ENCODE assay signal across 23 mouse cellular contexts in the genomic region with DNA sequence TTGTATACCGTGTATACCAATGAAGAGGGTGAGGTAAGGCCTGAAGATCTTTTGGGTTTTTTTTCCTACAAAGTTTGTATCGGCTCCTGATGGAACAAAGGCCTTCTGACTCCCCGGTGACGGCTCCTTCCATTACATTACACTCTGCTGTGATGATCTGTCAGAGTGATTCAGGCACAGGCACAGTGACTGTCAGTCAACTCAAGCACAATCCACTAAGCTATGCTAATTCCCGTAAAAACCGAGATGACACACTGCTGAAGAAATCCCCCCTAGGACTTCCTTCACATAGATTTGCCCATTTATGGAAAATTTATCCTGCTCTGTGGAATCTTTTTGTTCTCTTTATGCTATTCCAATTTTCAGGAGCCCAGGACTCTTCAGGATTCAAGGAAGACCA.
A peak's percentile ranks its signal among the peaks of the same experiment; 100 is the strongest.
DNase-seq lines count a peak whose midpoint lies in the region; ATAC-seq lines count a peak whose summit lies in the region.
"Had no signal": no experiment of that assay in that cellular context is flagged by ENCODE, and none has a peak within 500 bp of the region (broad histone marks: within the 10 kb centered on the region; RNA-seq: fewer than 3 reads in every experiment).

No protein-coding gene starts in this region.

- no peak for DNase-seq in hindbrain, embryonic 11.5 days (ENCODE audit: low spot score)
- no peak for DNase-seq in hindbrain, embryonic 14.5 days (ENCODE audit: low spot score)
- peak; percentile 30 for DNase-seq in retina, postnatal 1 day
- DNase-seq in cerebellum, adult 18-20 months = no peak
- no peak for DNase-seq in cerebellum, postnatal 10 days
- DNase-seq: adrenal gland, adult 2 months; B cell, adult 2 months; cerebellum, adult 9-11 months; kidney, adult 8-10 months; kidney, postnatal 14 days; left cerebral cortex, postnatal 4 days; liver; liver, postnatal 0 days; lung, postnatal 10 days; right cerebral cortex, postnatal 25 days; thymus, adult 18-20 months; thymus, postnatal 4 days had no signal

- no peaks in the 10 kb centered on the region for H3K9me3 ChIP-seq in hindbrain, embryonic 11.5 days (ENCODE audit: control insufficient read depth, low read length)
- H3K9me3 ChIP-seq in hindbrain, embryonic 13.5 days = no peaks in the 10 kb centered on the region
- no peaks in the 10 kb centered on the region for H3K9me3 ChIP-seq in forebrain, embryonic 12.5 days
- H3K9me3 ChIP-seq in hindbrain, embryonic 14.5 days (ENCODE audit: control insufficient read depth, low read length) = no peaks in the 10 kb centered on the region
- H3K9me3 ChIP-seq: embryonic facial prominence, embryonic 15.5 days; neural tube, embryonic 13.5 days; stomach, embryonic 15.5 days had no signal

- ATAC-seq in hindbrain, embryonic 11.5 days (ENCODE audit: low FRiP score) = peak; percentile 61; the same call in 1 of the 2 replicates
- ATAC-seq in hindbrain, embryonic 13.5 days (ENCODE audit: low FRiP score) = no peak
- ATAC-seq in forebrain, embryonic 12.5 days (ENCODE audit: low FRiP score) = peak; percentile 67
- ATAC-seq in hindbrain, embryonic 14.5 days (ENCODE audit: low FRiP score) = peak; percentile 62; the same call in 1 of the 2 replicates
- ATAC-seq: liver, postnatal 0 days had no signal

- no peak overlapping the region for H3K4me3 ChIP-seq in hindbrain, embryonic 11.5 days (ENCODE audit: low read depth, low read length)
- H3K4me3 ChIP-seq in hindbrain, embryonic 13.5 days = no peak overlapping the region
- H3K4me3 ChIP-seq in forebrain, embryonic 12.5 days (replicated peaks) = no peak overlapping the region
- H3K4me3 ChIP-seq in hindbrain, embryonic 14.5 days (replicated peaks; ENCODE audit: low read length) = no peak overlapping the region
- H3K4me3 ChIP-seq: embryonic facial prominence, embryonic 15.5 days; heart, embryonic 13.5 days; neural tube, embryonic 13.5 days; stomach, embryonic 15.5 days had no signal

- 49% methylated on average over 6 of the region's 6 CpGs for WGBS in hindbrain, embryonic 11.5 days
- WGBS in hindbrain, embryonic 13.5 days = 42% methylated on average over 6 of the region's 6 CpGs
- WGBS in forebrain, embryonic 12.5 days = 25% methylated on average over 6 of the region's 6 CpGs
- 26% methylated on average over 6 of the region's 6 CpGs for WGBS in hindbrain, embryonic 14.5 days

- no peaks in the 10 kb centered on the region for H3K27me3 ChIP-seq in hindbrain, embryonic 11.5 days (ENCODE audit: control insufficient read depth, insufficient read depth, low read length)
- no peaks in the 10 kb centered on the region for H3K27me3 ChIP-seq in hindbrain, embryonic 13.5 days
- H3K27me3 ChIP-seq in forebrain, embryonic 12.5 days = no peaks in the 10 kb centered on the region
- H3K27me3 ChIP-seq in hindbrain, embryonic 14.5 days (ENCODE audit: control insufficient read depth, insufficient read depth, low read length) = no peaks in the 10 kb centered on the region
- H3K27me3 ChIP-seq: embryonic facial prominence, embryonic 15.5 days; heart, embryonic 13.5 days; neural tube, embryonic 13.5 days; stomach, embryonic 15.5 days had no signal

- H3K36me3 ChIP-seq in hindbrain, embryonic 11.5 days (ENCODE audit: control insufficient read depth, insufficient read depth, low read length) = no peaks in the 10 kb centered on the region
- H3K36me3 ChIP-seq in hindbrain, embryonic 13.5 days = no peaks in the 10 kb centered on the region
- no peaks in the 10 kb centered on the region for H3K36me3 ChIP-seq in forebrain, embryonic 12.5 days (replicated peaks)
- no peaks in the 10 kb centered on the region for H3K36me3 ChIP-seq in hindbrain, embryonic 14.5 days (replicated peaks; ENCODE audit: control insufficient read depth, insufficient read depth)
- H3K36me3 ChIP-seq: embryonic facial prominence, embryonic 15.5 days; heart, embryonic 13.5 days; neural tube, embryonic 13.5 days; stomach, embryonic 15.5 days had no signal

- H3K4me1 ChIP-seq in hindbrain, embryonic 11.5 days (replicated peaks; ENCODE audit: control insufficient read depth, insufficient read depth, low read length) = no peaks in the 10 kb centered on the region
- no peaks in the 10 kb centered on the region for H3K4me1 ChIP-seq in hindbrain, embryonic 13.5 days (replicated peaks)
- 0 out of 2 replicates have a peak, but pooled peaks cover 8% of the 10 kb centered on the region for H3K4me1 ChIP-seq in forebrain, embryonic 12.5 days
- H3K4me1 ChIP-seq in hindbrain, embryonic 14.5 days (replicated peaks; ENCODE audit: control insufficient read depth, insufficient read depth, low read length) = no peaks in the 10 kb centered on the region
- H3K4me1 ChIP-seq: embryonic facial prominence, embryonic 15.5 days; neural tube, embryonic 13.5 days; stomach, embryonic 15.5 days had no signal

- H3K27ac ChIP-seq in hindbrain, embryonic 11.5 days (ENCODE audit: low read depth, low read length) = no peak overlapping the region
- no peak overlapping the region for H3K27ac ChIP-seq in hindbrain, embryonic 13.5 days
- no peak overlapping the region for H3K27ac ChIP-seq in forebrain, embryonic 12.5 days
- no peak overlapping the region for H3K27ac ChIP-seq in hindbrain, embryonic 14.5 days
- H3K27ac ChIP-seq: embryonic facial prominence, embryonic 15.5 days; neural tube, embryonic 13.5 days; stomach, embryonic 15.5 days had no signal

- no peak overlapping the region for H3K9ac ChIP-seq in hindbrain, embryonic 11.5 days (ENCODE audit: low read depth, low read length)
- no peak overlapping the region for H3K9ac ChIP-seq in hindbrain, embryonic 13.5 days
- H3K9ac ChIP-seq in forebrain, embryonic 12.5 days = no peak overlapping the region
- H3K9ac ChIP-seq in hindbrain, embryonic 14.5 days = no peak overlapping the region
- H3K9ac ChIP-seq: embryonic facial prominence, embryonic 15.5 days; heart, embryonic 13.5 days; liver, postnatal 0 days; neural tube, embryonic 13.5 days; stomach, embryonic 15.5 days had no signal

- H3K4me2 ChIP-seq in hindbrain, embryonic 11.5 days (replicated peaks; ENCODE audit: low read depth, low read length) = no peak overlapping the region
- H3K4me2 ChIP-seq in hindbrain, embryonic 13.5 days = no peak overlapping the region
- H3K4me2 ChIP-seq in forebrain, embryonic 12.5 days = no peak overlapping the region
- no peak overlapping the region for H3K4me2 ChIP-seq in hindbrain, embryonic 14.5 days (replicated peaks)
- H3K4me2 ChIP-seq: embryonic facial prominence, embryonic 15.5 days; heart, embryonic 13.5 days; neural tube, embryonic 13.5 days; stomach, embryonic 15.5 days had no signal
